Mouse (Mus musculus) heart, postnatal 25 days (tissue): Measurements from ENCODE around the gene Otud1. TPM values are rescaled to one million over a fixed set of nuclear protein-coding genes. Genes with fewer than 3 reads are reported as not detected.

ENCODE experiments used
- DNase-seq: peaks from one replicate; pipeline ENCODE4 v3.0.0; 2022; ENCODE audit warnings: low spot score
- intact Hi-C: fragments of 180-260 bp; cut with DNase I; formaldehyde crosslinking; loops from one replicate; pipeline ENCODE4 v1.15.1; 2025
- total RNA-seq, 2 experiments: library from RNA; stranded (reverse); gene quantifications; 2 replicates each; pipeline ENCODE4 v1.2.3; 2021

The Otud1 gene
- total RNA-seq, 2 experiments from 2014 or later, result 18.9 to 21.0 TPM

GRCm38 (mm10) chr2:19664555-19665475 lies 7.3 kb downstream of the Otud1 start:
- intact Hi-C loops, result loop anchor here (5.0 kb wide), 2 partner anchors 37 to 62 kb away; no protein-coding TSS in a partner anchor
- DNase-seq, result no peak

- DNase-seq, result peak; percentile 19
- intact Hi-C loops, result no loop called here
These were observed 8.3 kb downstream of the Otud1 start for GRCm38 (mm10) chr2:19665841-19666240.

GRCm38 (mm10) chr2:19670851-19671688 lies 13.5 kb downstream of the Otud1 start:
- no peak for DNase-seq
- intact Hi-C loops, result no loop called here

GRCm38 (mm10) chr2:19682997-19683396 lies 25.4 kb downstream of the Otud1 start:
- DNase-seq, result no peak
- intact Hi-C loops, result no loop called here

GRCm38 (mm10) chr2:19685489-19686147 lies 28.1 kb downstream of the Otud1 start:
- no peak for DNase-seq
- intact Hi-C loops, result no loop called here

GRCm38 (mm10) chr2:19690094-19690493 lies 32.5 kb downstream of the Otud1 start:
- intact Hi-C loops, result no loop called here
- DNase-seq, result no peak

GRCm38 (mm10) chr2:19699573-19700295 lies 42.2 kb downstream of the Otud1 start:
- no peak for DNase-seq
- intact Hi-C loops, result loop anchor here (5.0 kb wide), 1 partner anchor 37 kb away; no protein-coding TSS in a partner anchor

- intact Hi-C loops, result loop anchor here (5.0 kb wide), 1 partner anchor 39 kb away; no protein-coding TSS in a partner anchor
- no peak for DNase-seq
These were observed 43.8 kb downstream of the Otud1 start for GRCm38 (mm10) chr2:19701386-19701785.

GRCm38 (mm10) chr2:19703020-19703613 lies 45.6 kb downstream of the Otud1 start:
- DNase-seq, result peak; percentile 47
- intact Hi-C loops, result loop anchor here (5.0 kb wide), 1 partner anchor 41 kb away; no protein-coding TSS in a partner anchor

GRCm38 (mm10) chr2:19703670-19704069 lies 46.1 kb downstream of the Otud1 start:
- intact Hi-C loops, result loop anchor here (5.0 kb wide), 1 partner anchor 41 kb away; no protein-coding TSS in a partner anchor
- DNase-seq, result peak; percentile 53

GRCm38 (mm10) chr2:19704272-19704671 lies 46.7 kb downstream of the Otud1 start:
- intact Hi-C loops, result loop anchor here (5.0 kb wide), 1 partner anchor 42 kb away; no protein-coding TSS in a partner anchor
- DNase-seq, result no peak

GRCm38 (mm10) chr2:19706886-19707285 lies 49.3 kb downstream of the Otud1 start:
- intact Hi-C loops, result no loop called here

More at GRCm38 (mm10) chr2:19706886-19707285, 49.3 kb downstream of the Otud1 start:
- DNase-seq, result no peak

Other genes with a start within 250 kb of the Otud1 start
- gene Ptf1a, start 212.1 kb upstream of the Otud1 start, total RNA-seq, result not detected
- gene 4921504E06Rik, start 103.8 kb upstream of the Otud1 start, total RNA-seq, result not detected